Mouse (Mus musculus): ENCODE results near the gene Cldn10.

Gene Cldn10

DNA sequence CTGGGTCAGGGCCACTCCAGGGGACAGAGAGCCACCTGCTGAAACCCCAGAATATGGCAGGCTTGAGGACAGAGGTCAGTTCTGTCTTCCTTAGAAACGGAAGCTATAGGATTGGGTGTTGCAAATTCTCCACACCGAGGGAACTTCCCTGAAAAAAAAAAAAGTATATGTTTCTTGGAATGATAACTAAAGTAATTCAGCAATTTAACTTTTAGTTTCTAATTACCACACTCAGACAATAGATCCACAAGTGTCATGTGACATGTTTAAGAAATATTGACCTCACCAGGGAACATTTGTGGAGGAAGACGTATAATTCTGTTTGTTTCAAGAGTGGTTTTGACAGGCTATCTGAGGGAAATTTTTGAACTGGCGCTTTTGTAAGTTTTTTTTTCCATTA is 43.9 kb downstream of the Cldn10 start:
- no peak for DNase-seq

DNA sequence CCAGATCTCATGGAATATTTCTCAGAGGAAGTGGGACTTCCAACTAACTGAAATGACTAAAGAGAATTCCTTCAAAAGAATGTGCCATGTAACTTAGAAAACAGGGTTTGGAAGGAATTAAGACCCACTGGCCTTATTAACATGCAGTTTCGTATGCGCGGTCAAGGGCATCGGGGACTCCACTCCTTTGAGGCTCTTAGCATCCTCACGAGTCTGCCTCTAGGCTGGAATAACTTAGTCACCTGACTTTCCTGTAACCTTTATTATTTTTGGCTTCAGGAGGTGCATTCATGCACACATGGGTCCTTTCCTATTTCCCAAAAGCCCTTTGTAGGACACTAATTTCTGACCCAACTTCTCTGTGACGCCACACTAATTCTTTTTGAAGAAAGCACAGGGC is 45.5 kb downstream of the Cldn10 start:
- DNase-seq, result no peak

DNA sequence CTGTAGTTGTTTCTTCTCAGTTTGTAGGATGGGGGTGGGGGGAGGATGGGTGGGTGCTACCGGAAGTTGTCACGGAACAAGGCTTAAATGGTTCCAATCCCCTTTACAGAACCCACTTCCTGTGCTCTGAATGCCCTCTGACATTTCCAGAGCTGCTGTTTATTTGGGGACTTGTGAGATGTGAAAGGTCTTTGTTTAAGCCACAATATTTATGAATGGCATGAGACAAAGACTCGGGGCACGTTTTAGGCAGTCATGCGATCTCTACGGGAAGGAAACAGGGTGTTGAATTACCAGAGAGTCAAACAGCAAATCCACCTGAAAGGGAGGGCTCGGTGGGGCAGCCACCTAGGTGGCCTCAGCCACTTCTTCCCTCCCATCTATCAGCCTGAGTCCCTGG is 46.6 kb downstream of the Cldn10 start:
- DNase-seq, result no peak

DNA sequence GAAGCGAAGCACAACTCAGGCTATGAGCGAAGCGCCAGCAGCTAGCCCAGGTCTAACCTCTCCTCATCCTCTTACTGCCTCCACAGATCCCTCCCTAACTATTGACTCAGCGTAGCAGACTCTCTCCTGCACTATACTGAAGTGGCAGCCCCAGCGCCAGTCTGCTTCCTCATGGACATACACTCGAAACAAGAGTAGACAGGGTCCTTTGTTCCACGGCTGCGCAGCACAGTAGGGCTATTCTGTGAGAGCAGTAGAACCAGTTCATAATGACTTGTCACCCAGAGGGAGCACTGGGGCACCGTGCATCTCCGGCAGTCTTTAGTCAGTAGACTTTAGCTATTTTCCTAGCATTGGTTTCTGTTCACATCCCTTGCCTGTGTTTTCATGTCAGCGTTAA is 48.4 kb downstream of the Cldn10 start:
- DNase-seq, result no peak

DNA sequence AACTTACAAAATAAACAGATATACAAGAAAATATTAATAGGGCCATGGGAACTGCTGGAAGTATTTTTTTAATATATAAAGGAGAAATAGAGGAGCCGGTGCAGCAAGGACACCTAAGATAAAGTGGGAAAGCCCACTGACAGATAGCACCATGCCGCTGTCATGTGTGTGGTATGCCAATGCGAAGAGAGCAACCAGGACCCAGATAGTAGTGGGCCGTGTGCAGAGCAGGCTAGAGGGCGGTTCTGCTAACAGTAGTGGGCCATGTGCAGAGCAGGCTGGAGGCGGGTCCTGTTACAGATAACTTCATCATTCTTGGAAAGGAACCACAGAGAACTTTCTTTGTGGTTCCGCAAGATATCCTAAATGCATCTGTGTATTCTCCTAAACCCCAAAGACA is 49.0 kb downstream of the Cldn10 start:
- no peak for DNase-seq

DNA sequence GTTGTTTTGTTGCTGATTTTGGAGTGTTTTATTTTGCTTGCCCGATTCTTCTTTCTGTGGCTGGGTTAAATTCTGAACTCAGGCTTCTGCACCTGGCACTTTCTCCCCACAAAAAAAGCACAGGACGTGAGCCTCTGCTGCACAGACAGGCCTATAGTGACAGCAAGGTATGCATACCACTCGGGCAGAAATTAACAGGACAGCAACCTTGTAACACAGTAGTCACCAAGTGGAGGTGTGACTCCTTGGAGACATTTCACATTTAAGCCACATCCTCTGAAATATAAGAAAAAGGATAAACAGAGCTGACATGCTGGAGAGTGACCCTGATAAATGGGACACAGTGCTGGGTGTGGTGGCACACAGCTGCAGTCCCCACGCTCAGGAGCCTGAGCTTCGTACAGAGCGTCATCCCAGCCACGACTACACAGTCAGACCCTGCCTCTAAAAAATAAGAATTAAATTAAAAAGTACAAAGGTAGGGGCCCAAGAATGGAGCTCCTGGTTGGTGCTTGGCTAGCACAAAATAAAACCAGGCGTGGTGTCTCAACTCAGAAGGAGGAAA is 50.9 kb downstream of the Cldn10 start:
- no peak for DNase-seq

DNA sequence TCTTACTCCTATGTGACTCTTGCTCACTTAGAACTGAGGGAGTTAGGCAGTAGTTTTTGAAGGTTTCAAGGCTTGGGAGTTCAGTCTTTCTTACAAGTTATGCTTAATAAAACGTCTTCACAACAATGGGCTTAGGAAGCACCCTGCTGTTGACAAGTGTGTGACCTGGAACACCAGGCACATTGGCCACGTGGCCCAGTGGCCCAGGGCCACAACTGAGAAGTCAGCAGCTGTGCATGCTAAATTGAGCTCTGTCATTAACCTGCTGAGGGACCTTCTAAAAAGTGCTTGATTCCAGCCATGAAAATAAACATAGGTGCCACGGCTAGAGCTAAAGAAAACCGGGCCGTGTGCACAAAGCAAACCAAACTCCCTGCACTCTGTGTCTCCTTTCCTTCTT is 51.7 kb downstream of the Cldn10 start:
- DNase-seq, result no peak

DNA sequence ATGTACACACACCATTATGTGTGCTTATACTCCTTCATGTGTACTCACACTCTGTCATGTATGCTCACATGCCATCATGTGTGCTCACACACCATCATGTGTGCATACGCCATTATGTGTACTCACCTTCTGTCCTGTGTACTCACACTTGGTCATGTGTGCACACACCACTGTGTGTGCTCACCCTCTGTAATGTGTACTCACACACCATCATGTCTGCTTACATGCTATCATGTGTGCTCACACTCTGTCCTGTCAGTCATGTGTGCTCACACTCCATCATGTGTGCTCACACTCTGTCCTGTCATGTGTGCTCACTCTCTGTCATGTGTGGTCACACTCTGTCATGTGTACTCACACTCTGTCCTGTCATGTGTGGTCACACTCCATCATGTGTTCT is 52.3 kb downstream of the Cldn10 start:
- no peak for DNase-seq

DNA sequence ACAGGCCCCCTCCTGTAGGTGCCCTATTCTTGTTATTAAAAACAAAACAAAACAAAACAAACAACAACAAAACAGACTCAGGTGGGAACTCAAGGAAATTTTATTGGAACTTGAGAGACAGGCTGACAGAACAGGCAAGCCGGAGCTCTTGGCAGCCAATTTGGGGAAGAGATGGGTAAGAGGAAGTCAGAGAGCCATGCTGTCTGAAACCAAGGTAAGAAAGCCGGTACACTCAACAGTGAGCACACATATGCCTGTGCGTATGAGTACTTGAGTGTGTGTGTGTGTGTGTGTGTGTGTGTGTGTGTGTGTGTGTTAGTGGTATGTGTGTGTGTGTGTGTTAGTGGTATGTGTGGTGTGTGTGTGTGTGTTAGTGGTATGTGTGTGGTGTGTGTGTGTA is 54.6 kb downstream of the Cldn10 start:
- no peak for DNase-seq

DNA sequence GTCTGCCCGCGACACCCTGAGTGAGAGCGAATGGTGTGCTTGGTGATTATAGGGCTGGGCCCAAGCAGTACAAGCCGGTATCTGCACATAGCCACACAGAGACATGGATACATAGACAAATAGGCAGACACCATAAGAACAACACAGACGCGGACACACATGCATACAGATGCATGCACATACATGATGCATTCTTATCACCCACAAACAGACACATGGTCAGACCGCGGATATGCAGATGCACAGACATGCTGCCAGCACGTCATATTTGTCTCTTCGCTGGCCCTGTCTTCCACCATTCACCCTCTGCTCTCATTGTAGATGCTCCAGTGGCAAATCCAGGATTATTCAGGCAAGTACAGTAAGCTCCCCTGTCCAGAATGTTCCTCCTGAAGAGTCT is 59.1 kb downstream of the Cldn10 start:
- DNase-seq, result no peak

DNA sequence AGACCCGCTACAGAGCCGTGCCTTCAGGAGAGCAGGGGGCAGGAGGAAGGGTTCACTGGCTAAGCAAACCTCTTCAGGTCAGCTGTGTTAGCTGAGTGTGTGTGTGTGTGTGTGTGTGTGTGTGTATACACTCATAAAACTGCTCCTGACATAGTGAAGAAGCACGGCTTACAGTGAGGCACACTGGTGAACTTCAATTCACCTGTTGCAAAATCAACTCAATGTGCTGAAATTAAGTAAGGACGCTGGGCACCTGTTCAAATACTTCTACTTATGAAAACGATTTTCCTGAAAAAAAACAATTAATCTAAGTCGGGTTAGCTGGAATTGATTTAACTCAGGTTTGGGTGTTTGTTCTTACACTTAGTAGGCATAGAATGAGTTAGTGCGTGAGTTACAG is 60.5 kb downstream of the Cldn10 start:
- no peak for DNase-seq

DNA sequence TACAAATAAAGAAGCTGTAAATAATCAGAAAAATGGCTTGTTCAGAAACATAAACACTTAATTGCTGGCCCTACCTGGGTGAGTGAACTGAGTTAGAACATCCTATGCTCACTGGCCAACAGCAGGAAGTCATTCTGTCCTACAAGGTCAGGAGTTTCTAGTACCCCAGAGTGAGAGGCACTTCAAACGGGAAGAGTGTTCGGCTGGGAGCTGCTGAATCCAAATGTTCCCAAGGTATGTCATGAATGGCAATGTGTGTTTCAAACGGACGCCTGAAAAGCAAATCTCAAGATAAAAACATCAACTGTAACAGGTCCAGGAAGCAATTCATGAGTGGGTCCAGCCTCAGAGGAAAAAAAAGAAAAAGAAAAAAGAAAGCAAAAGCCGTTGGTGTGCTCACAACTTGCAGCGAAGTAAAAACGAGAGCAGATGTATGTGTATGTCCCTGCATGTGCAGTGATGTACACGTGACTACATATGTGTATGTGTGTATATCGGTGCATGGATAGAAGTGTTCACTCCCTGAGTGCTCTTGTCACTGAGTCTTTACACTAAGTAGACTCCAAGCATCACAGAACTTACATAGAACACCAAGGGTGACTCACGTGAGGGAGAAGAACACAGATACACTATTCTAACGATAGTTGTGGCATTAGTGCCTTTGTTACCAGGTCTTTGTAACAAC is 62.4 kb downstream of the Cldn10 start:
- DNase-seq, result no peak

DNA sequence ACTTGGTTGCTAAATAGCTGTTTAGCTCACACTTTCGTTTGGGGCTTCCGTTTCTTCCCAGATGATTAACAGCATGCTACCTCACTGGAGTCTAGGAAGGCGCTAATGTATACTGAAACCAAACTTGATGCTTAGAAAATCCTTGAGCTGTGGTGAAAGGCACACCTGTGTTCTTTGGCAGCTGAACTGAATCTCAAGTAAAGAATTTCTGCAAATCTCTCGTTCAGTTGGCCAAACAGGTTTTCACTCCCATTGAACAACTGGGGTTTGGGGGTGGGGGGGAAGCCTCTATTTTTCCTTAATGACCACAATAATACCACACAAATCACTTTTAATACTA is 63.0 kb downstream of the Cldn10 start:
- DNase-seq, result no peak

DNA sequence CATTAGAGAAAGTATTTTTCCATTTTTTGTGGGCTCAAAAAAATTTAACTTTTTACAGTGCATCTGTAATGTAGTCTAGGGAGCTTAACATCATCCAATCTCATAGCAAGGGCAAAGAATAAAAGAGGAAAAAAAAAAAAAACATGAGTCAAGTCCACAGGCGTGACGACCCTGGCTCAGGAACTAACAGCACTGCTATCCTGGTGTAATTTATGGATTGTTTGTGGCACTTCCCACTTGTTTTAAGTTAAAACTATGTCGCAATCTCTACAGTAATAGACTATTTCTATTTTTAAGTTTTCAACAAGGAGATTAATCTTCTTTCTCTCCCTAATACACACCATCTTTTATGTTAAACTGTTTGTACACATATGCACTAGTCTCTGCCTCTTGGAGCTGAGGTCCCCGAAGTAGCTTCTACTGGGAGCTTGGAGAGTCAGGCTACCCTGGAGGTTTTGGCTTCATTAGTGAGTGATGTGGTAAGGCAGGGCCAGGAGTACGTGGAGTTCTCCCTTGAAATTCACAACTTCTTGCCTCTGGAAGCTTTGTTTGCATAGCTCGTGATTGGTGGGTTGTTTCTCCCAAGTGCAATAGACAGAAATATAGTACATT is 63.9 kb downstream of the Cldn10 start:
- DNase-seq, result no peak

DNA sequence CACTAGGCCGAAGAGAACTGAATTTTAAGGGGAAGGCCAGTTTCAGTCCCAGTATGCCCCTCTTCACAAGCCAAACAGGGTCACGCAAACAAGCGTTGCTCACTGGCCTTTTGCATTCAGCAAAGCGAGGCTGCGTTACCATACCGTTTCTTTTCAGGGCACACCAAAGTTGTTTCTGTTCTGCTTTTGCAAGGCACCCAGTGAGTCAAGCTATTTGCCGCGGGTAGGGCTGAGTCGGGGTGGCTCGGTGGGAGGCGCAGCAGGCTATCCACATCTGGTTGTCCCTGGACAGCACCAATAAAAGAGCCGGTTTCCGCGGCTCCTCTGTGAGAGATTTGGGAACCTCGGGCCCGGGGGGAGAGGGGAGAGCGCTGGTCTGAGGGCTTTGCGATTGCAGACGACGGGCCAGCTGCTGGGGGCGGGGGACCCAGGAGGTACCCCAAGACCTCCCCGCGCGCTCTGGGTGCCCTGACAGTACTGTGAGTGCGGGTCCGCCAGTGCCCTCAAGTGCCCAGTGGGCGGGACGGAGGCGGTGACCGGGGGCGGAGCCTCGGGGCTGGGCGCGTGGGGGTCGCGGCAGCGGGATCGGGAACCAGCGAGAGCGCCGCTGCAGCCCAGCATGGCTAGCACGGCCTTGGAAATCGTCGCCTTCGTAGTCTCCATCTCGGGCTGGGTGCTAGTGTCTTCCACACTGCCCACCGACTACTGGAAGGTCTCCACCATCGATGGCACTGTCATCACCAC is 66.8 kb downstream of the Cldn10 start:
- DNase-seq, result peak; percentile 10 to 41

DNA sequence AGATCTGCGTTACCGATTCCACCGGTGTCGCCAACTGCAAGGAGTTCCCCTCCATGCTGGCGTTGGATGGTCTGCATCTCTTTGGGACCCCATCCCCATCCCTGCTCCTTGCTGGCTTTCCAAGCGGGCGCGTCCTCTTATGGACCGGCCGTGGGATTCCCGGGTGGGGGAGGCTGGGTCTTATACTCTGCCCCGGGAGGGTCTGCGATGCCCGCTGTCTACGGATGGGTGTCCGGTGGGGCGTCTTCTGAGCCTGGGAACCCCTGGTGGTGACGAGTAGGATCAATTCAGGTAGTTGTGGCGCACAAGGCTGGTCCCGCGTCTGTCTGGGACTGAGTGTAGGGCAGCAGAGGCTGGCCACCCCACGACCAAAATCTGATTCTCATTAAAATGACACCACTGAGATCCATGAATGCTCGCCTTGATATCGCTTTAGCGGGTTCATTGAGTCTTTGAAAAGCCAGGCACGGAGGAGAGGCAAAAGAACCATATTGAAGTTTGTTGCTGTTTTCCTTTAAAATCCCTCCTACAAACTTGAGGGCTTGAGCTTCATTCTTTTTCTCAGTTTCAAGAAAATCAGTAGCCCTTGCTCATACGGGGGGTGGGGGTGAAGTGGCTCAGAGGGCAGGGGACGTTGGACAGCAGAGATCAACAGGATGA is 67.6 kb downstream of the Cldn10 start:
- no peak for DNase-seq

DNA sequence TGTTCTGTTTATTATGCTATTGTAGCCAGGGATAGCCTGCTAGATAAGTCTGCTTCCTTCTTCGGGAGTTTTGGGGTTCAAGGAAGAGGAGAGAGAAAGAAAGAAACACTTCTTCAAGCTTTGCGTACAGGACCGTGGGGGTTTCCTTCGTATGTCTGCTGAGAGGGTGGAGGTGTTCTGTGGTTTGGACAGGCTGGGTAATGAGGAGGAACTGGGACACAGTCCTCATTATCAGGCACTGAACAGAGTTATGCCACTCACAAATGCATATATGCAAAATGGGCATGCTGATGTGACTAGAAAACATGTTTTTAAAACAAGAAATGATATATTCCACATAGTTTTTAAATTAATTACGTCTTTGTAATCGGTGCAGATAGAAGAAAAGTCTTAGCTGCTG is 68.9 kb downstream of the Cldn10 start:
- no peak for DNase-seq

DNA sequence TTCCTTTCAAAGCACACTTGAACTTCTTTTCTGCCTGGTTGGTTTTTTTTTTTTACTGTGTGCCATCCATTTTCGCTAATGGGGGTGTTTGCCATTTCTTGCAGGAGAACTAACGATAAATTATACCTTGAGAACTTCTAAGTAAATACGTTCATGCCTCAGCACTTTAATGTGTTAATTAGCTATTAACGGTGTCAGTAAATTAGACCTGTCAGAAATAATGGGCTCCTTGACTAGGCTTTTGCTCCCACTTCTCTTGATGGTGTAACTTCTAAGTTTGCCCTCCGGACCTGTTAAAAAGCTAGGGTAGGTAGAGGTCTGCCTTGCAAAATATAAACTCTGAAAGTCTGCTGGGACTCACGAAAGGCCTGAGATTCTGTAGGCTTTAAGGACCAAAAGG is 70.6 kb downstream of the Cldn10 start:
- no peak for DNase-seq

DNA sequence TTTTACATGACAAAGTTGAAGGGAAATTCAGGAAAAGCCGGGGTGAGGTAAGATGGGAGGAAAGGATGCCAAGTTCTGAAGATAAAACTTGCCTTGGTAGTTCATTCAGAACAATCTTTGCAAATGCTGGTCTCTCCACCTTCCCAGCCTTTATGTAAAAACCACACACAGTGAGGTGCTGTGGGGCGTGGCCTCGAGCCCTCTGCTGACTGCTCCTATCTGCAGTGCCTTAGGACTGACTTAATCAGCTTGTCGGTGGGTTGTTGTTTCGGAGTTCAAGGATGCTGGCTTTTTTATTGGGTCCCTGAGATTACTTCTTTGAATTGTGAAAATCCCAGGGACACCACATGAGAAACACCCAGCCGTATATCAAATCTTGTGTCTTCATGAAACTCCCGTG is 74.5 kb downstream of the Cldn10 start:
- no peak for DNase-seq

DNA sequence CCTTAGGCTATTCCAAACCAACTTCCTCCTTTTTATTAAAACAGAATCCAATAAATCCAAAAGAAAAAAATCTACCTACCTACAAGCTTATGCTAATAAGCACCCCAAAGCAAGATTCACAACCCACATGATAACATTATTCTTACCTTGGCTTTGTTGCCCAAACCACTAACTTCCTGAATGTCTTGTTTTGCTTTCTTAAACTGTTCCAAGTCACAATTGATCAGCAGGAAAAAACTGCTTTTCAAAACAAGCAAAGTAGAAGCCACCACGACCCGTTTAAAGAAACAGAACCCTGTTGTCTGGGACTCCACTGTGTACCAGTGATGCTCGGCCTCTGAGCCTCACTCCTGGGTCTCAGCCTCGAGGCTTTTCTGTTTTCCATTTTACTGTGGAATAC is 77.2 kb downstream of the Cldn10 start:
- DNase-seq, result no peak

DNA sequence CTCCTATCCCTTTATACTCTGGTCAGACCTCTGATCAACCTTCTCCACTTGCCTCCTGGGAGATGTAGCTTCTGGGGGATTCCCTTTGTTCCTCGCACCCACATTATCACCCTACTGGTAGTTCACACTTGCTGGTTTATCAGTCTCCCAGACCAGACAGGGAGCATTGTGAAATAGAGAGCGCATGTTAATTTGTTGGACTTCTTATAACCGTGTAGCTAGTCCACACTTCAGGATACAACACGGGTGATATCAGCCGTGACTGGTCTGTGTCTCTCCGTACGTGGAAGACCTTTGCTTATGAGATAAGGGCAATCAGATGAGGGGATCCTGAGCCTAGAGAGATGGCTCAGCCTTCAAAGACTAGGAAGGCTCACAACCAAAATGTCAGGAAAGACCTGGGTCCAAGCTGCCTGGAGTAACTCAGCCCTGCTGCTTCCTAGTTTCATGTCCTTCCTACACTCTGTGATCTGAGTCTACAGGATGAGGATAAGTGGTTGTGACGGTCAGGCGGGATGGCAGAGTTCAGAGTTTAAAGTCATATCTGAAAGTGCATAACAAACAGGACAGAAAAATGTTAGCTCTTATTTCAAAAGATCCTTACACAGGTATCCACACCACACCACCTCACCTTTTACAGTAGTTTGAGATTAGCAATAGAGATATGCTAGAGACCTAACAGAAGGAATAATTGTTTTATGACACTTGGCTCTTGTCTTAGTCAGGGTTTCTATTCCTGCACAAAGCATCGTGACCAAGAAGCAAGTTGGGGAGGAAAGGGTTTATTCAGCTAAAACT is 78.5 kb downstream of the Cldn10 start:
- DNase-seq, result no peak

DNA sequence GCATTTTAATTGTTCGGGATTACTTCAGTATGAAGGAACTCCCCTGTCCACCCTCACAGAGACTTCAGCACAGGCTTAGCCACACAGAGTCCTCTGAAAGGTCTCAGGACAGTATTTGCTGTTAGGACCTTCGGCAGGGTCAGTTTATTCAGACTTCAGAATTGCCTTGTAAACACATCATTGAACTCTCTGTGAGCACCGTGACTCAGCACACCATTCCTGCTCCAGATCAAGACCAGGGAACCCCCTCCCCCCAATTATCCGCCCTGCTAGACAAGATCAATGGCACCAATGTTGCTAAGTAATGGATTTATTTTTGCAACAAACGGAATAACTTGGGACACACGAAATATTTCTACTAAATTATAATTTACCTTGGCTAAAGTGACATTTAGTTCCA is 79.7 kb downstream of the Cldn10 start:
- DNase-seq, result no peak

Data from cerebellum, postnatal 25 days (tissue).